Mouse (Mus musculus): ENCODE measurements around the gene Pip4k2a.
"Not testable (repeated sequence)": the region's sequence is repeated elsewhere in the genome, so short reads cannot be mapped to it uniquely, and the experiment has no call there.

Pip4k2a gene

GRCm38 (mm10) chr2:18921570-18922180 lies 76.3 kb downstream of the Pip4k2a start:
- DNase-seq, result no peak

GRCm38 (mm10) chr2:18920461-18920877 lies 77.5 kb downstream of the Pip4k2a start:
- DNase-seq, result no peak

- no peak for DNase-seq
These were observed 78.0 kb downstream of the Pip4k2a start for GRCm38 (mm10) chr2:18919797-18920354.

GRCm38 (mm10) chr2:18917838-18918237 lies 80.1 kb downstream of the Pip4k2a start:
- no peak for DNase-seq

- no peak for DNase-seq
These were observed 80.6 kb downstream of the Pip4k2a start for GRCm38 (mm10) chr2:18917380-18917750.

GRCm38 (mm10) chr2:18916615-18917379 lies 81.1 kb downstream of the Pip4k2a start:
- DNase-seq, result no peak

GRCm38 (mm10) chr2:18916042-18916407 lies 81.9 kb downstream of the Pip4k2a start:
- no peak for DNase-seq

GRCm38 (mm10) chr2:18915372-18916041 lies 82.4 kb downstream of the Pip4k2a start:
- DNase-seq, result no peak

- no peak for DNase-seq
These were observed 83.2 kb downstream of the Pip4k2a start for GRCm38 (mm10) chr2:18914750-18915149.

- DNase-seq, result no peak
These were observed 84.3 kb downstream of the Pip4k2a start for GRCm38 (mm10) chr2:18913642-18914041.

GRCm38 (mm10) chr2:18911251-18911934 lies 86.5 kb downstream of the Pip4k2a start:
- DNase-seq, result peak; percentile 38

- no peak for DNase-seq
These were observed 87.7 kb downstream of the Pip4k2a start for GRCm38 (mm10) chr2:18910209-18910608.

GRCm38 (mm10) chr2:18909713-18910112 lies 88.2 kb downstream of the Pip4k2a start:
- DNase-seq, result no peak

- DNase-seq, result no peak
These were observed 90.7 kb downstream of the Pip4k2a start for GRCm38 (mm10) chr2:18907269-18907668.

GRCm38 (mm10) chr2:18906421-18907084 lies 91.4 kb downstream of the Pip4k2a start:
- peak; percentile 34 for DNase-seq

- no peak for DNase-seq
These were observed 94.4 kb downstream of the Pip4k2a start for GRCm38 (mm10) chr2:18903301-18904068.

- no peak for DNase-seq
These were observed 96.8 kb downstream of the Pip4k2a start for GRCm38 (mm10) chr2:18901133-18901532.

GRCm38 (mm10) chr2:18900635-18901034 lies 97.3 kb downstream of the Pip4k2a start:
- no peak for DNase-seq

- DNase-seq, result no peak
These were observed 100.1 kb downstream of the Pip4k2a start for GRCm38 (mm10) chr2:18897742-18898256.

- no peak for DNase-seq
These were observed 101.9 kb downstream of the Pip4k2a start for GRCm38 (mm10) chr2:18896015-18896414.

GRCm38 (mm10) chr2:18893336-18893735 lies 104.6 kb downstream of the Pip4k2a start:
- DNase-seq, result not testable (repeated sequence)

Data from right cerebral cortex, adult 18-20 months (tissue).